Mouse (Mus musculus): Measurements from ENCODE around the gene Macf1.

The Macf1 gene

DNA sequence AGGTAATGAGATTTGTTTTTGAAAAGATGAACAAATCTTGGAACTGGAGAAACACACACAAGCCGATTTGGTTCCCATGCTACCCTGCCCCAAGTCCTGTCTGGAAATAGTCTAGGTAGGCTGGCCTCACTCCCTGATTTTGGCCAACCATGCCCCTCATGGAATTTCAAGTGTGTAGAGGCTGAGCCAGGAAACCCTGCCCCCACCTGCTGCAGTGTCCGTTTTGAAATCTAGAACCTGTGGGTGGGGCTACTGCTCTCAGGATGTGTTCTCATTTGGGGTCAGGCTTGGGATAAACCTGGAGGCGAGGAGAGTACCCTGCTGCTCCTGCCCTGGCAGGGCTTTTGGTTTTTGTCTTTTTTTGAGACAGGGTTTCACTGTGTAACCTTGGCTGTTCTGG, 375.9 kb downstream of the Macf1 start:
- no peak for DNase-seq (ENCODE audit: low spot score in 2 of 2)

DNA sequence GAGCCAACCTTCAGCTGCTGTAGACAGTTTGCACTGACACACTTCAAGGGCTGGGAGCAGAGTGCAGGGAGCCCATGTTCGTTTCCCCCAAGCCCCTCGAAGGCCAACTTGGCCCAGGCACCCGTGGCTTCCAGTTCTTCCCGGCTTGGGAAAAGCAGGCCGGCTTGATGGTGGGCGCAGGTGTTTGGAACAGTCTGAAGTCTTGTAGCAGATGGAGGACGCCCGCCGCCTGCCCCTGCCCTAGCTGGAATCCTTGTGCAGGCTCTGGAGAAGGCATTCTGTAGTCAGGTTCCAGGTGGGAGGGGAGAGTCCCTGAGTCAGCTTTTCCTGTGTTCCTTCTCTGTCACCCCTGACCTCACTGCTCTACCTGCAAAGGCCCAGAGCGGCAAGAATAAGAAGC, 377.2 kb downstream of the Macf1 start:
- peak; percentile 48 to 56 for DNase-seq (ENCODE audit: low spot score in 2 of 2)

DNA sequence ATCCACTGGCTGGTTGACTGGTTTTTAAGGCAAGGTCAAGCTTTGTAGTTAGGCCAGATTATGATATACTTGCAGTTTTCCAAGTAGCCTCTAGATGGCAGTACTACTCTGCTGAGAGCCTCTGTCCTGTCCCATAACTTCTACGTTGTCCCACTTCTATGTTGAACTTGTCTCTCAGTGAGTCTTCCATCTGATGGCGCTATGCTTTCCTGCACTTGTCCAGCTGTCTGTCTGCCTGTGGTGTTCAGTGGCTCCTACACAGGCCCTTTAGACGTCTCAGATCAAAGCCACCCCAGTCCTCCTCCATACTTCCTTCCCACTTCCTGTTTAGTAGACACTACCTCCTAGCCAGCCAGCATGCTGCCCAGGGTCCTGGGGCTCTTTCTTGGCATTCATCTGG, 378.4 kb downstream of the Macf1 start:
- no peak for DNase-seq (ENCODE audit: low spot score in 2 of 2)

All from right cerebral cortex, postnatal 10 days (tissue).